Mouse (Mus musculus): Measurements from ENCODE around the gene Cux2.

GRCm38 (mm10) chr5:122054130-122054843 lies 4.4 kb upstream of the Cux2 start:
- TF ChIP-seq POLR2A (IDR thresholded peaks at IDR 0.05; ENCODE audit: borderline replicate concordance, low read depth, low read length) (no peak), CTCF (IDR thresholded peaks at IDR 0.05; ENCODE audit: low read depth, low read length) (no peak)

Data from bone marrow macrophage, adult 2 months (primary cell).